Mouse (Mus musculus): Measurements from ENCODE around the gene Rilp. TPM values are rescaled to one million over a fixed set of nuclear protein-coding genes. Genes with fewer than 3 reads are reported as not detected.

Gene Rilp
- total RNA-seq, 2 experiments from 2014 or later, result 39.1 to 40.1 TPM

DNA sequence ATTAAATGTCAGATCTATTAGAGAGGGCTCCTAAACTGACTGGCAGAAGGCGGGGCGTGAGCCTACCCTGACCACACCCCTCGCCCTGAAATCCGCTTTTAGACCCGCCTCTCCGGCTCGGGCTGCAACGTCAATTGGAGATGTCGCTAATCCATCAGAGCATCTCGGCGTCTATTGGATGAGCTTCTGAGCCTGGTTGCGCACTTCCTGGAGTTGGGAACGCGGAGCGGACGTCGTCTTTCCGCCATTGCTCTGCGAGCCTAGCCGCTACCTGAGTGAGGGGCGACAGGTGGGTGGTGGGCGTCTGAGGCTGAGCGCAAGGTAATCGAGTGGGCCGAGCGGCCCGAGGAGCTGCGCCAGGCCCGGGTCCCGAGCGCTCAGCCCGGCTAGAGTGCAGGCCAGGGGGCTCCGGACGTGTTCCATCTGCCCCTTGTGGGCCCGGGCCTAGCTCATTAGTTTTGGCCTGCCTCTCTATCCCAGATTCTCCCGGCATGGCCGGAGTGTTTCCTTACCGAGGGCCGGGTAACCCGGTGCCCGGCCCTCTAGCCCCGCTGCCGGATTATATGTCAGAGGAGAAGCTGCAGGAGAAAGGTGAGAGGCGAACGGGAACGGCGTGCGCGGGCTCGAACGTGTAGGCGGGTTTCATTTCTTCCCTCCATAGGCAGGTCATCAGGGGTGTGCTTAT lies 23.2 kb upstream of the Rilp start, which contains the start of gene Prpf8:
Gene Prpf8, plus strand, starts transcription at position 216 of the 685 bp plus-strand sequence.
- intact Hi-C loops (cut with DNase I), result no loop called here

DNA sequence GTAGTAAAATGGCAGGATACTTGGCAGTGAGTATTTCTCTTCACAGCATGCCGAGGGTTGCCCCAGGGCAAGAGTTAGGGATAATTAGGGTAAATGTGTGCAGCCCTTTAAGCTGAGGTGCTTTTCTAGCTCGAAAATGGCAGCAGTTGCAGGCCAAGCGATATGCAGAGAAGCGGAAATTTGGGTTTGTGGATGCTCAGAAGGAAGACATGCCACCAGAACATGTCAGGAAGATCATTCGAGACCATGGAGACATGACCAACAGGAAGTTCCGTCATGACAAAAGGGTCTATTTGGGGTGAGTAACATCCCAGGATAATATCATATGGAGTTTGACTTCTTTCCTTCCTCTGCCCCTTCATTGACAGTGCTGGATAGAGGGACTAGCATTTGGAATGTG lies 22.4 kb upstream of the Rilp start:
- intact Hi-C loops (cut with DNase I), result no loop called here
- no peak for DNase-seq

More for the DNA sequence above, 23.2 kb upstream of the Rilp start, which contains the start of gene Prpf8:
- peak; percentile 93 to 96 for DNase-seq

DNA sequence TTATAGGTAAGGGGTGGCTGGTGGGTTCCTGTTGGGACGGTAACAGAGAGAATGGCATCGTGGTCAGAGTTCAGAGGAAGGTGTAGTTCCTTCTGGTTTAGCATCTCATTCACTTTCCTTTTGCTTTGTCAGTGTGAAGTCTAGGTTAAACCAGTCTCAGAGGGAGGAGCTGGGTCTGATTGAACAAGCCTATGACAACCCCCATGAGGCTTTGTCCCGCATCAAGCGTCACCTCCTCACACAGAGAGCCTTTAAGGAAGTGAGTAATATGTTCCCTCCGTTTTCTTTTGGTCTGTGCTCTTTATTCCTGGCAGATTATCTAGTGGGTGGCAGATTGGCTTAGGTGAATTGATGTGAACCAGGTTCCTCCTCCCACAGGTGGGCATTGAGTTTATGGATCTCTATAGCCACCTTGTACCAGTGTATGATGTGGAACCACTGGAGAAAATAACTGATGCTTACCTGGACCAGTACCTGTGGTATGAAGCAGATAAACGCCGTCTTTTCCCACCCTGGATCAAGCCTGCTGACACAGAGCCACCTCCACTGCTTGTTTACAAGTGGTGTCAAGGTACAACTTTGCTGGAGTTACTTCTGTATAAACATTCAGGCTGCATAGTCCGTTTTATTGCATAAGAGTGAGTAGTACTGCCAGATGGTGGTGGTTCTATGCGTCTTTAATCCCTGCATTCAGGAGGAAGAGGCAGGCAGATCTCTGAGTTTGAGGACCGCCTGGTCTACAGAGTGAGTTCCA lies 15.4 kb upstream of the Rilp start:
- intact Hi-C loops (cut with DNase I), result no loop called here
- no peak for DNase-seq

DNA sequence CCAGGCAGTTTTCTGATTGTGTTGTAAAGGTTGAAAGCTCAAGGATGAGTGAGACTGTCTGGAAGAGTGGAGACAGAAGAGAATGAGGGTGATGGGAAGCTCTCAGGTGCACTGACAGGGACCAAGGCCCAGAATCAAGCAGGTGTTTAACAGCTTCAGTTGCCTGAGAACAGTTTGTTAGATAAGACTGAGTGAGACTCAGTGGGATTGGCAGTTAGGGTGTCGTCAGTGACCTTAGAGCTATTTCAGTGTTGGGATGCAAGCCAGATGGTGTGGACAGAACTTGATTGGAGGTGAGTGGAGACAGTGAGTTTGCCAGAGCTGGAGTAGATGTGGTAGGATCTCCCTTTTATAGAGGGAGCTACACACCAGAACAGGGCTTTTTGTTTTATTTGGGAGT lies 11.8 kb upstream of the Rilp start:
- DNase-seq, result no peak

DNA sequence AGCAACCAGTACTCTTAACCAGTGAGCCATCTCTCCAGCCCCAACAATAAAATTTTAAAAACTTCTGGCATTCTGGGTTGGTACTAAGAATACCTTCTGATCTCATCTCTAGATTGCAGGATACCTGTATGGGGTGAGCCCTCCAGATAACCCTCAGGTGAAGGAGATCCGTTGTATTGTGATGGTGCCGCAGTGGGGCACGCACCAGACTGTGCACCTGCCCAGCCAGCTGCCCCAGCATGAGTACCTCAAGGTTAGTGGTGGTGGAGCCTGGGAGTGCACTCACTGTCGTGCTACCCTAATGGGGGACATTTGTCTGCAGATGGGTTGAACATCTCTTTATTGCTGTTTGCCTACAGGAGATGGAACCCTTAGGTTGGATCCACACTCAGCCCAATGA lies 1.7 kb upstream of the Rilp start:
- no peak for DNase-seq
- intact Hi-C loops (cut with DNase I), result loop anchor here (5.0 kb wide), 1 partner anchor 106 kb away; no protein-coding TSS in a partner anchor

More for the DNA sequence above, 11.8 kb upstream of the Rilp start:
- intact Hi-C loops (cut with DNase I), result no loop called here

DNA sequence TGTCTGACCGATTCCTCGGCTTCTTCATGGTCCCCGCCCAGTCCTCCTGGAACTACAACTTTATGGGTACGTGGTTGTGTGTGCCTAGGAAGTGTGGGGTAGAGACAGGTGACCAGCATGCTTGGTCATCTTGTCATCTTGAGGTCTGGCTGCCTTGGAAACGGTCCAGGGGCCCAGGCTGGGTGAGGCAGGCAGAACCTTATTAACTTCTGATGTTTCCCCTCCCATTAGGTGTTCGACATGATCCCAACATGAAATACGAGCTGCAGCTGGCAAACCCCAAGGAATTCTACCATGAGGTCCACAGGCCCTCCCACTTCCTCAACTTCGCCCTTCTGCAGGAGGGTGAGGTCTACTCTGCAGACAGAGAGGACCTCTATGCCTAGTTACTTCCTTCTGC lies 990 bp upstream of the Rilp start:
- DNase-seq, result peak in 1 of 2 experiments; percentile 18
- intact Hi-C loops (cut with DNase I), result loop anchor here (5.0 kb wide), 1 partner anchor 107 kb away; no protein-coding TSS in a partner anchor

DNA sequence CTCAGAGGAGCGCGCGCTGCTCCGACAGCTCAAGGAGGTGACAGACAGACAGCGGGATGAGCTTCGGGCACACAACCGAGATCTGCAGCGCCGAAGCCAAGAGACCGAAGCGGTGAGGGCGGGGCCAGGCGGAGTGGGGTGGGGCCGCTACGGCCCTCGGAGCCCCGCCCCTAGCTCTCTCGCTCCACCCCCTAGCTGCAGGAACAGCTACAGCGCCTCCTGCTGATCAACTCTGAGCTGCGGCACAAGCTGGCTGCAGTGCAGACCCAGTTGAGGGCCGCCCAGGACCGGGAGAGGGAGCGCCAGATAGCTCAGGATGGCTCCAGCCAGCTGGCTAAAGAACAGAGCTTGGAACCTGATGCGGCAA lies 716 bp downstream of the Rilp start:
- intact Hi-C loops (cut with DNase I), result no loop called here
- peak; percentile 95 to 96 for DNase-seq

DNA sequence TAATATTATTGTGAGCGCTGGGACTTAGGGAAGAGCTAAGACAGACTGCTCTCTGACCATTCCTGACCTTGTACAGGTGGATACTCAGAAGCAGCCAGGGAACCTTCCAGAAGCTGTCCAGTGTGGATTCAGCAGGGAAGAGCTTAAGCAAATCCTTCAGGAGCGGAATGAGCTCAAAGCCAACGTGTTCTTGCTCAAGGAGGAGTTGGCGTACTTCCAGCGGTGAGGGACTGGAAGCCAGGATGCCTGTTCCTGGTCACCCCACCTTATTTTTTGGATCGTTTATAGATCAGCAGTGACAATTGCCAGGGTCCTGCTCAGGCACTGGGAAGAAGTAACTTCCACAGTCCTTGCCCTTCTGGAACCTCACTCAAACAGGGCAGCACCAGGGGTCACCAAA lies 1.3 kb downstream of the Rilp start:
- peak; percentile 41 to 51 for DNase-seq

DNA sequence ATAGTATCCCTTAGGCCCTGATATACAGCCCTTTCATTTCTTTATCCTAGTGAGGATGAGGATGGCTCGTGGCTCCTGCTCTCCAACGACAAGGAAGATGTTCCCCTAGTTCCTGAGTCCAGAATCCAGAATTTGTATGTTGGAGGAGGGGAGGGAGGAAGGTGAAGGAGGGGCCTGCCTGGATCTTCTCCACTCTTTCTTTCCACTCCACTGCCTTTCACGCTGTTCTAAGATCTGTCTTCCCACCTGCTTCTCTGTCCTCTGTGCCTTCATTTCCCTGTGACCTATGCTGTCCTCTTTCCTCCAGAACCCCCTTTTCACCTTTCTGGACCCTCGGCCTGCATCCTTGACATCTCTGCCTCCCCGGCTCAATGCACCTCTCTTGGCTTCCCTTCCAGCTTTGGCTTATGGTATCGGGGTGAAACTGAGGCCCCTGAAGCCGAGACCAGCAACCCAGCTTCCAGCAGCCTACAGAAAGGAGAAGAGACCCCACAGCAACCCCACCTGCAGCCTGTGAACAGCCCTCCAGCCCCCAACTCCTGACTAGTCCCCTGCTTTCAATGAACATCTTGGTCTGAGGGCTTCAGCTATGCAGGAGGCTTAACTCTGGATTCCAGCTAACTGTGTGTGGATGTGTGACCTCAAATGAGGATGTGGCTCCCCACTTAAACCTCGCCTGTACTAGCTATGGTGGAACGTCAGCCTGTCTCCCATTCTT lies 2.6 kb downstream of the Rilp start:
- intact Hi-C loops (cut with DNase I), result no loop called here
- no peak for DNase-seq

More for the DNA sequence above, 1.3 kb downstream of the Rilp start:
- intact Hi-C loops (cut with DNase I), result no loop called here

DNA sequence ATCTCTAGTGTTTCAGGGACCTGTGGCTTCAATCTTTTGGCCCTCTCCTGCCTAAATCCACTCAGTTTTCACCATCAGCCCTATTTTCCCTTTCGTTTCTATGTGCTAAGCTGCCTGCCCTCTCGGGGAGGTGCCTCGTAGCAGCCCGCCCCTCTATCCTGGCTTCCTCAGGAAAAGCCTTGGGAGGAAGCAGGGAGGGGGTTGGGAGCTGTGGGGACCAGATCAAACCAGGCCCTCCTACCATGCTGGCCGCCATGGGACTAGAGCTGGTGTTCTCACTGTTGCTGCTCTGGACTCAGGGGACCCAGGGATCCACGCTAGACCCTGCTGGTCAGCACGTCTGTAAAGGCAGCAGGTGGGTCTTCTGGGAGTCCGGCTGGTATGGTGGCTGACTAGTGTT lies 3.4 kb downstream of the Rilp start, which contains the start of gene Scarf1:
Gene Scarf1, plus strand, starts transcription at position 205 of the 400 bp plus-strand sequence.
- intact Hi-C loops (cut with DNase I), result no loop called here
- peak in 1 of 2 experiments; percentile 45 for DNase-seq

DNA sequence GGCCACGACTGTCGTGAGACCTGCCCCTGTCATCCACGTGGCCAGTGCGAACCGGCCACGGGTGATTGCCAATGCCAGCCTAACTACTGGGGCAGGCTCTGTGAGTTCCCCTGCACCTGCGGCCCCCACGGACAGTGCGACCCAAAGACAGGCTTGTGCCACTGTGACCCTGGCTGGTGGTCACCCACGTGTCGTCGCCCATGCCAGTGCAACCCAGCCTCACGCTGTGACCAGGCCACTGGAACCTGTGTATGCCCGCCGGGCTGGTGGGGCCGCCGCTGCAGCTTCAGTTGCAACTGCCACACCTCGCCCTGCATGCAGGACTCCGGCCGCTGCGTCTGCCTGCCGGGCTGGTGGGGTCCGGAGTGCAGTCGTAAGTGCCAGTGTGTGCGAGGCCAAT lies 5.3 kb downstream of the Rilp start:
- intact Hi-C loops (cut with DNase I), result no loop called here
- DNase-seq, result no peak

DNA sequence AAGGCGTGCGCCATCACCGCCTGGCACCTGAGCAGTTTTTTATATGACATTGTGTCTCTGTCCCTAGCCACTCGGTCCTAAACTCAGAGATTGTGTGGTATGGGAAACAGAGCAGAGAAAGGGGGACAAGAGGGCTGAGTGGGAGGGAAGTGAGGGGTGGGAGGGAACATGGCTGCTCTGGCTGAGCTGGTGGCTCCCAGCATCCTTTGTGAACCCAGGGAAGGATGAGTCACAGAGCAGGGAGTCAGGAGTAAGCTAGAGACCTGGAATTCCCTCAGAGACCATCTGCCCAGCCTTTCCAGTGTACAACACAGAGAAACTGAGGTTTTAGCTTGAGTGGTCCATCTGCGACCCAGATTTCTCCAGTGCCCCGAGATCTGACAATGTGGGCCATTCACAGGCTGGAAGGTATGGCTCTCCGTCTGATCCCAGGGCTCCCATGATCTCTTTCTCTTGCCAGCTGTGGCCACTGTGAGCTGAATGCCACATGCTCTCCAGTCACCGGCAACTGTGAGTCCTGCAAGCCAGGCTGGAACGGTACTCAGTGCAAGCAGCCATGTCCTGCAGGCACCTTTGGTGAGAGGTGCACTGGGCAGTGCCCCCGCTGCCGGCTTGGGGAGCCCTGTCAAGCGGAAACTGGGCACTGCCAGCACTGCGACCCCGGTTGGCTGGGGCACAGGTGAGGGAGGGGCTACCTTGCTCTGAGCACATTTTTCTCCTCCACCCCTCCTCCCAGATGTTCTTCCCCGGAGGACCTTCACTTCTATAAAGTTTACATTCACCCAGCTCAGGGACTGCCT lies 10.1 kb downstream of the Rilp start:
- intact Hi-C loops (cut with DNase I), result no loop called here
- no peak for DNase-seq

DNA sequence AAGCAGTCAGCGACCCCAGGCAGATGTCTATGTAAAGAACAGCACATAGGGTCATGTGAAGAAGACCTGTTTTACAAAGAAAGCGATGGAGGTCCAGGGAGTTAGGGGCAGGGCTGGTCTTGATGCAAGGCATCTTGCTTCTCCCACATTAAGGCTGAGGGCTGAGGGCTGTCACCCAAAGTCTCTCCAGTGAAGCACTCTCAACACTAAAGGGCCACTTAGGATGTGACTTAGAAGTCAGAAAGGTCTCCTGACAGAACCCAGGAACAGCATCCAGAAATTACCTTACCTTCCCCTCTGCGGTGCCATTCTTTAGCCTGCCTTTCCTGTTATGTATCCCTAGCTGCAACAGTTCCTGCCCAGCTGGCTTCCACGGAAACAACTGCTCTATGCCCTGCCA lies 11.7 kb downstream of the Rilp start:
- no peak for DNase-seq
- intact Hi-C loops (cut with DNase I), result no loop called here

DNA sequence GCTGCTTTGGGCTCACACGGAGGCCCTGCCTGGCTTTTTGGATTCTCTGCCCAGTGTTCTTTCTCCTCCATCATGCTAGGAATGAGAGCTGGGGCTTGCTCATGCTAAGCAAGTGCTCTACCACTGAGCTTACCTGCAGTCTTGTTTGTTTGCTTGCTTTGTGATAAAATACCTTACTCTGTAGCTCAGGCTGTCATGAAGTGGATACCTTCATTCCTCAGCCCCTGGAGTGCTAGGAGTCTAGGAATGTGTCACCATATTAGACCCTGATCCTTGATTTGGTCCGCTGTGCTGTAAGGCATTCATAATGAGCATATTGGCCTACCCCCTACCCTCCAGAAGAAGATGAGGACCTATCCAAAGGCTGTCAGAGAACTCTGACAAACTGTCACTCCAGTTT lies 12.9 kb downstream of the Rilp start:
- DNase-seq, result no peak
- intact Hi-C loops (cut with DNase I), result no loop called here

DNA sequence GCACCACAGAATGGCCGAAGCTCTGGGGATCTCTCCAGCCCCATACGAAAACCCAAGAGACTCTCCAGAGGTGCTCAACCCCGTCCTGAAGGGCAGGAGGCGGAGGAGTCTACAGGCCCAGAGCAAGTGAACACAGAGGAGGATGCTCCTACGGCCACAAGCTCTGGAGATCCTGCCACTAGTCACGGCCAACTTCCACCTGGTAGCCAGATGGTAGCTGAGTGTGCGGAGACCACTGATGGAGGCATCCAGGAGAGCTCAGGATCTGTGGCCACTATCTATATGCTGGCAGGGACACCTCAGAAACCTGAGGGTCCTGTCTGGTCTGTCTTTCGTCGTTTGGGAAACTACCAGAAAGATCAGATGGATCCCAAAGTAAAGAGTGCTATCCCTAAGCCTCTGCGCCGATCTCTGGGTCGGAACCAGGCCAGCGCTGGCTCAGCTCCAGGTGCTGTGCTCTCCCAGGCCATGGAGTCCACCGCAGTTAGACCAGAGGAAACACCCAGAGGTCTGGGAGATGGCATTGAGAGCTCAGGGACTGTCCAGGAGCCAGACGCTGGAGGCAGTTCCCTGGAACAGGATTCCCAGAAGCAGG lies 15.7 kb downstream of the Rilp start:
- DNase-seq, result no peak
- intact Hi-C loops (cut with DNase I), result no loop called here

DNA sequence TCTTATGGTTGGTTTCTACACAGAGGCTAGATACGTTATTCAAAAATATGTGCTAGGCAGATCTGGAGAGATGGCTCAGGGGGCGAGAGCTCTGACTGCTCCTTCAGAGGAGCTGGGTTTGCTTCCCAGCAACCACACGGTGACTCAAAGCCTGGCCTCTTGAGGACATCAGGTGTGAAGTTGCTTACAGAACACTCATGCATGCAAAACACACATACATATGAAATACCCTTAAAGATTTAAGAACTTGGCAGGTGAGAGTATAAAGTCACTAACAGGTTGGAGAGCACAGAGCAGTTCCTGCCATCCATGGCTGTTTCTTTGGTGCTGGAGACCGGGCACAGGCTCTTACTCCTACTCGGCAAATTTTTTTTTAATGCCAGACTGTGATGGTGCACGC lies 17.0 kb downstream of the Rilp start:
- intact Hi-C loops (cut with DNase I), result no loop called here
- DNase-seq, result no peak

DNA sequence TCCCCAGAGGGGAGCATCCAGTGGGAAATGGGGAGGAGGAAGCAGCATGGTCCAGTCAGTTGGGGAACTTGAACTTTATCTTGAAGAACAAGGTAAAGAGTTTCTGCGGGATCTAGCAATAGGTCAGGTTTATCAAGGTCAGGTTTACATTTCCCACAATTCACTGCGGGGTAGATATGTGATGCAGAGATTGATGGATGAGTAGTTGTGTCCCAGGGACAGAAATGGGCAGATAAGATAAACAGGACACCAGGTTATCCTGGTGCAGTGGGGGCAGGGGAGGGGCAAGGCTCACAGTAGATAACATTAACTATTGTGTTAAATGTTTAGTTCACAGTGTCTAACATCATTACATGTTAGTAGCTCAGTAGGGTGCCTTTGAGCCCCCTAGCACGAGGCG lies 19.9 kb downstream of the Rilp start:
- intact Hi-C loops (cut with DNase I), result loop anchor here (1.0 kb wide), 1 partner anchor 44 kb away; no protein-coding TSS in a partner anchor
- no peak for DNase-seq

DNA sequence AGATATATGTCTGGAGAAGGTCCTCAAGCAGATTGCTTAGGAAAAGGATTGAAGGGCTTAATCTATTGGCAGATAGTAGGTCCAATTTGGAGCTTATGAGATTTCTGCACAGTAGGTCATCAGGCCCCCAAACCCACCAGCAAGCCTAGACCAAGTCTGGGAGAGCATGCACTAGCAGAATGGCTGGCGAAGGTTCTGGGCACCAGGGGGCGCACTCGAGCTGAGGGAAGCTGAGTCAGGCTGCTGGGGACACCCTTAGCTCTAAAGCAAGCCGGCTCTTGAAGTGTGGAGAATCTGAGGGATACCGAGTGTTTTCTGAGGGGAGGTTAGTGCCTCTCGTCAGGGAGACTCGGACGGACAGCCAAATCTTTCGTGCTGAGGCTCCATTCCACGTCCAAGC lies 20.4 kb downstream of the Rilp start:
- peak; percentile 97 to 98 for DNase-seq
- intact Hi-C loops (cut with DNase I), result loop anchor here (1.0 kb wide), 1 partner anchor 43 kb away; no protein-coding TSS in a partner anchor

DNA sequence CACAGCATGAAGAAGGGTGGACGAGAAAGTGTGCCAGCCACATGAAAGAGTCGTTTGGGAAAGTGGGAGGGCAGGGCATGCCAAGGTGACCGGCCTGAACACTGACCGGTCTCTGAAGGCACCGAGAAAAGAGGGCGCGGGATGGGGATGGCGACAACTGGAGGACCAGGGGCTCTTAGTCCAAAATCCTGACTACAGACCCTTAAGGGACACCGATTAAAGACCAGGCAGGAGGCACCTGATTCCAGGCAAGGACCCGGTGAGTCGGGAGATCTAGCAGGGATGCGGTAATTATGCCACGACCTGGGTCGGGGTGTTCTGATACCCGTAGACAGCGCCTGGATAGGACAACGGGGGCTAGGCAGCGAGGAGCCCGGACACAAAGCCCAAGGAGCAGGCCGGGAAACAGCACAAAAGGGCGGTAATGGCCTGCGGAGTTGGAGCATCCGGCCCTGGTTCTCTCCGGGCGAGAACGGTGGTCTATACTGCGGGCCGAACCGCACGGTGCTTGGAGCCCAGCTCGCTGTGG lies 21.0 kb downstream of the Rilp start:
- peak in 1 of 2 experiments; percentile 54 for DNase-seq
- intact Hi-C loops (cut with DNase I), result loop anchor here (1.0 kb wide), 1 partner anchor 42 kb away; no protein-coding TSS in a partner anchor

Measured in gastrocnemius, postnatal 36 days (tissue).